In genomic region chr4:134128221-134128982, GRCm38 (mm10) we compare ENCODE assay signal across 8 mouse cellular contexts. TPM values are rescaled to one million over a fixed set of nuclear protein-coding genes. Genes with fewer than 3 reads are reported as not detected.
DNase-seq lines count a peak whose midpoint lies in the region; ATAC-seq lines count a peak whose summit lies in the region.

Gene Sh3bgrl3 (minus strand): TSS chr4:134128789.

- peak within 1 kb of the TSS; percentile 81 for H3K4me3 ChIP-seq in hindbrain, embryonic 13.5 days

- no peaks in the 10 kb centered on the region for H3K27me3 ChIP-seq in hindbrain, embryonic 13.5 days

- peak; percentile 90 for DNase-seq in R1 (ENCODE audit: low read depth, low spot score)
- peak; percentile 84 to 89 for DNase-seq in cerebellum, postnatal 25 days
- DNase-seq in frontal cortex, postnatal 25 days (ENCODE audit: low spot score in 2 of 2): peak; percentile 70 to 76
- DNase-seq in layer of hippocampus, postnatal 14 days (ENCODE audit: low spot score in 2 of 2): peak; percentile 82 to 87
- DNase-seq in lung, postnatal 10 days: peak; percentile 94
- DNase-seq in ovary, postnatal 14 days (ENCODE audit: low spot score): peak; percentile 71
- peak; percentile 95 for DNase-seq in thymus, postnatal 14 days

- peak within 1 kb of the TSS; percentile 93 for H3K9ac ChIP-seq in hindbrain, embryonic 13.5 days

- H3K4me1 ChIP-seq in hindbrain, embryonic 13.5 days (replicated peaks): peaks cover 35% of the 10 kb centered on the region

- WGBS in hindbrain, embryonic 13.5 days: under 1% methylated on average over 50 of the region's 50 CpGs

- H3K36me3 ChIP-seq in hindbrain, embryonic 13.5 days: peaks cover 20% of the 10 kb centered on the region

- ATAC-seq in hindbrain, embryonic 13.5 days (ENCODE audit: low FRiP score): peak; percentile 95

- H3K9me3 ChIP-seq in hindbrain, embryonic 13.5 days: no peaks in the 10 kb centered on the region

- peak within 1 kb of the TSS; percentile 89 for H3K27ac ChIP-seq in hindbrain, embryonic 13.5 days

- peak within 1 kb of the TSS; percentile 81 for H3K4me2 ChIP-seq in hindbrain, embryonic 13.5 days

RNA-seq across cellular contexts. Expression of gene Sh3bgrl3, which starts in this region (rescaled TPM):
- polyA plus RNA-seq in hindbrain, embryonic 13.5 days (2015; fragmentation: Nextera tagmentation; extraction: Ambion mirVana): 371 and 393 TPM in 2 replicates
- 100 to 1,000 TPM; 271 to 295 TPM for total RNA-seq in layer of hippocampus, postnatal 14 days (2021)

Comparison
In these comparisons a context has a peak if more than half of its experiments do, and no peak if none do; other contexts are left out.
1. Peak in every context shown above with its lines: DNase-seq, ATAC-seq, H3K4me3 ChIP-seq and H3K27ac ChIP-seq.